Mouse (Mus musculus) adrenal gland, adult 18-20 months (tissue): ENCODE data around the gene Pced1b. TPM values are rescaled to one million over a fixed set of nuclear protein-coding genes. Genes with fewer than 3 reads are reported as not detected.

Experiments used
- DNase-seq, 2 experiments: peaks; one replicate each; pipeline ENCODE4 v3.0.0; 2021 to 2022; ENCODE audit warnings: low spot score in 2 of 2
- total RNA-seq, 2 experiments: library from RNA; stranded (reverse); gene quantifications; 1 replicate in 1 of 2; 2 replicates in 1 of 2; pipeline ENCODE4 v1.2.3; 2021

Gene Pced1b
- total RNA-seq, 2 experiments from 2014 or later, result 15.9 to 17.9 TPM

DNA sequence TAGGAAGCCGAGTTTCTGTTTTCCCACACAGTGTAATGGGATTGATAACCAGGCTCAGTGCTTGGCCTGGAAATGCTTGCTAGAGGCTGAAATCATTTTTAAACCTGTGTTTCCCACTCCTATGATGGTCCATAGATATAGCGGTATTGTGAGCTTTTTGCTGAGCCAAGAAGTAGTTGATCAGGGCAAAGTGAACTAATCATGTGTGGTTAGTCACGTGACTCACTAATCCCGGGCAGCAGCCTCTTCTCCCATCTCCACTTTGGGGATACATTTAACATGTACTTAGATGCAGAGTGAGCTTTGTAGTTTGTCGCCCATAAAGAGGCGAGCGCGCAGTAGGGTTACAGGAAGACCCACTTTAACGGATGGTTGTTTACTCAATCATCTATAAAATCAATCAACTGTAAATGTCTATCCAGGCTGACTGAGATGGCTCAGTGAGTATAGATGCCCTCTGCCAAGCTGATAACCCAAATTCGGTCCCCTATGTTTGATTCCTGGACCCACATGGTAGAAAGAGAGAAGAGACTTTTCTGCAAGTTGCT lies 38.8 kb downstream of the Pced1b start:
- DNase-seq, result no peak

DNA sequence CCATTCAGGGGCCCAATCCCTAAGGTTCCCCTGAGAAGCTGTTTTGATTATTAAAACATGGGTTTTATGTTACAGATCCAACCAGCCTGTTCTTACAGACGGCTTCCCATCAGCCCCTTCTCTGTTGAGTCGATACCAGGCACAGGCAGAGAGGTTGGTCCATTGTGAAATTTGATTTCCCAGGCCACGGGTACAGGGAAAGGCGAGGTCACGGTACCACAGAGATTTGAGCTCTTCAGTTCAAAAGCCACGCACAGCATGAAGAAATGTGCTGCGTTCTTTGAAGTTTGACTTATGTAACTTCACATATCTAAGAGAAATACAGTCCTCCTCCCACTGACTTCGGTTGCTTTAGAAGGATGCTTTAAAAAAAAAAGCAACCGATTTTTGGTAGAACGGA lies 39.8 kb downstream of the Pced1b start:
- no peak for DNase-seq

DNA sequence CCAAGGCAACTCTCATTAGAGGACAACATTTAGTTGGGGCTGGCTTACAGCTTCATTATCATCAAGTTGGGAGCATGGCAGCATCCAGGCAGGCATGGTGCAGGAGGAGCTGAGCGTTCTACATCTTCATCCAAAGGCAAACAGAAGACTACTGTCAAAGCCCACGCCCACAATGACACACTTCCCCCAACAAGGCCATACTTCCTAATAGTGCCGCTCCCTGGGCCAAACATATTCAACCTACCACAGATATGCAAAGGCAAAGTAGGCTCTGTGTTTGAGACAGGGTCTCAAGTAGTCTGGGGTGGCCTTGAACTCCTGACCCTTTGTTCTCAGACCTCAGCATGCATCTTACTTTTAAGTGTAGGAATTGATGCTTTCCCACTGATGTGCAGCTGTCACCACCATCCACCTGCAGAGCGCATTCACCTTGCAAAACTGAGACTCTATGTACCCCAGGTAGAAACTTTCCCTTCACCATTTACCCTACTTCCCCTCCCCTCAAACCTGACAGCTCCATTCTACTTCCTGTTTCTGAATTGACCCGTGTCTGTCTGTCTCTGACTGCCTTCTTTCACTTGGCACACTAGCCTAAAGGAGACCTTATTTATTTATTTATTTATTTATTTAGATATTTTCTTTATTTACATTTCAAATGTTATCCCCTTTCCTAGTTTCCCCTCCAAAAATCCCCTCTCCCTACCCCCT lies 40.7 kb downstream of the Pced1b start:
- no peak for DNase-seq

DNA sequence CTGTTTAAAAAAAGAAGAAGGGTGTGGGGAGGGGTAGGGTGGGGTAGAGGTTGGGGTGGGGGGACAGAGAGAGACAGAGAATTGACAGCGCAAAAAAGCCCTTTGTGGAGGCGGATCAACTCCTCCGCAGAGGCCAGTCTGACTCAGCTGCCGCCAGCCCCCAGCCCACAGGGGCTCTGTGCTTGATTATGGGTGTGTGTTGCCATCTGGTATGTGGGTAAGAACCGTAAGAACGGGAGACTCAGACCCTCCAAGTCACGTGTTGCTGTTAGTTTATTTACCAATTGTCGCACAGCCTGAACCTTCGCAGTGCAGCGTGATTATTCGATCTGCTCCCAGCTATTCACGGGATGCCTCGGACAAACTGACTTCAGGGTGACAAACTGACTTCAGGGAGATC lies 41.8 kb downstream of the Pced1b start:
- no peak for DNase-seq

DNA sequence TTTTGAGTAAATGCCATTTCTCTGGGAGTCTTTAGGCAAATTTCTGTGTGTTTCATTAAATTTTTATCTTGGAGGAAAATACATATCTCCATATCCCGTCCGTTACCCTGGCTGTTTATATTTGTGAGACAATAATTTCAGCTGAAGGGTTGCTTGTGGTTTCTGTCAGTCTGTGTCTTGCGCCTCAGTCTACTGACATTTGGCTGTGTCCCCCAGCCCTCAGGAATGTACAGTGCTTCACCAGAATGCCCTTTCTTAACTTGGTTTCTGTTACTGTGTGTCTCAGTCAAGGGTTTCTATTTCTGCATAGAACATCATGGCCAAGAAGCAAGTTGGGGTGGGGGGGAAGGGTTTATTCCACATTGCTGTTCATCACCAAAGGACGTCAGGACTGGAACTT lies 42.3 kb downstream of the Pced1b start:
- no peak for DNase-seq

DNA sequence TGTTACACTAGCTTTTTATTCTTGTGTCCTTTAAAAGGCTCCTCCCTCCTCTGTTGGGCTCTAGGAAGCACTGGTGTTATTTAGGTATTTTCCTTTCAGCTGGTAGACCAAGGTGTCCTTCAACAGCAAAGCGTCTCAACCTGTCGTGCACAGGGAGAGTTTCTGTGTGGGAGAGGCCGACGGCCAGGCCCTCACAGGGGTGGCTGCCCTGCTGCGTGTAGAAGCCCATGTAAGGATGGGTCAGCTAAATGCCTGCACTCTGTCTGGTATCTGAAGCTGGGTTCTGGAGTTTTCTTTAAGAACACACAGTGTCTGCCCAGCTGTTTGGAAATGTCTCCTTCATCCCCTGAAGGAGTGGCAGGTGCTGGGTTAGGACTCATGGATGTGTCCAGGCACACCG lies 43.4 kb downstream of the Pced1b start:
- no peak for DNase-seq

DNA sequence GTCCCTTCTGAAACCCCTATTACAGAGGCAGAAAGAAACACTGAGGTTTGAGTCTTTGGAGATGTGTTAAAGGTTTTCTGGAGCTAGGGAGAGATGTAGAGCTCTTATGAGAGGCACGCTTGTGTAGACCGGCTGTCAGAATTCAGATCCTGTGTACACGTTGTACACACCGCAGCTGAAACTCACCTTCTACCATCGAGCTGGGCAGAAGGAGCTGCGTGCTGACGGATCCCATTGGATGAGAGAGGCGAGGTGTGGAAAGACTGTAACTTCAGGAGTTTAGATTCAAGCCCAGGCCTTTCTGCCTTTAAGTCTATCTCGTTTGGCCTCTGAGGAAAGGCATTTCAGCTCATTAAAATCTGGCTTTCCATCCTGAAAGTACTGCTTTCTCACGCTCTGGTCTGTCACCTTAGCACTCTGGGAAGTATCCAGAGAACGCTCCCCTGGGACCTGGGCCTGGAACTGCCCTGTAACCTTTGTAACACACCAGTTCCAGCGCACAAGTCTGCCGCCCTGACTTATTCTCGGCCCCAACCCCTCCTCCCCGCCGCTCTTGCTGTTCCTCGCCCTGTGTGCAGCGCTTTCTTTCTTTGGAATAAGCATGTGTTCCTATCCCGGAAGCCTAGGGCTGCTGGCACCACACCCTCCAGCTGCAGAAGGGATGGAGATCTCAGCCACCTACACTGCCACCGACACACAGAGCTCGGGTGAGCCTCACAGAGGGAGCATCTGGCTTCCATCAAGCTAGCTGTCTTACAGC lies 44.6 kb downstream of the Pced1b start:
- DNase-seq, result peak in 1 of 2 experiments; percentile 34

DNA sequence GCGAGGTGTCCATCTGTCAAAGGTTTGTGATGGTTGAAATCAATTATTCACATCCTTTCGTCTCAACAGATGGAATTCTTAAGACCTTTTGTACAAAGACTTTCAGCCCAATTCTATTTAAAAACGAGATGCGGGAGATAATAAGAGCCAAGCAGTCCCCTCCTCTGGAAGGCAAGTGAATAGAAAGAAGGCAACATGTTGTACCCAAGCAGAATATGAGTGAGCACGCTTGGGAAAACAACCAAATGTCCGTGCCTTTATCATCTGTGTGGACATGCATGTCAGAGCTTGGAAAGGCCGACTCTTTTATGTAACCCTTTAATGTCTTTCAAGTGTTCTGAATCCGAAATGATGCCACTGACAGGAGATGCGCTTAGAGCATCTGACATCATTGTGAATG lies 61.0 kb downstream of the Pced1b start:
- DNase-seq, result no peak

DNA sequence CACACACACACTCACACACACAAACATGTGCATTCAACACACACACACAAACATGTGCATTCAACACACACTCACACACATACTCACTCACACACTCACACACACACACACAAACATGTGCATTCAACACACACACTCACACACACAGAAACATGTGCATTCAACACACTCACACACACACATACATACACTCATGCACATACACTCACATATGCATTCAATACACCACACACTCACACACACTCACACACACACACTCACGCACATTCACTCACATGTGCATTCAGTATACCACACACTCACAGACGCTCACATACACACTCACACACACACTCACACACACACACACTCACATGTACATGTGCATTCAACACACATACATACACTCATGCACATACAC lies 62.6 kb downstream of the Pced1b start:
- DNase-seq, result no peak

DNA sequence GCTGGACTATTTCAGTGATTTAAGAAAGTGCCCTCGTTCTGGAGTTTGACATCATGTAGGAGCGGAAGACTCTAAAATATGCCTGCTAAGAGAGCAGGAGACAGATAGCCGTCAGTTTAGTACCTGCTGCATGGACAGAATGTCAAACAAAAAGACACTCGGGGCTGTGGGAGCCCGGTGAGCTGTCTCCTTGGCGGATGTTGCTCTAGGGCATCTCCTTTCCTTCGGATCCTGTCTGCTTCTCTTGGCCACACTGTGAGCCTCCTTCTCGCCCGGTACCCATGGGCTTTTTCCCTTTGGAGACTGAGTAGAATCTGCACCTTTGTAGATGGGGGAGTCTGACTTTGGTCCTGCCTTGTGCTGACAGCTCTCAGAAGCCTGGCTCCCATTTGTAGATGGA lies 63.3 kb downstream of the Pced1b start:
- DNase-seq, result no peak

DNA sequence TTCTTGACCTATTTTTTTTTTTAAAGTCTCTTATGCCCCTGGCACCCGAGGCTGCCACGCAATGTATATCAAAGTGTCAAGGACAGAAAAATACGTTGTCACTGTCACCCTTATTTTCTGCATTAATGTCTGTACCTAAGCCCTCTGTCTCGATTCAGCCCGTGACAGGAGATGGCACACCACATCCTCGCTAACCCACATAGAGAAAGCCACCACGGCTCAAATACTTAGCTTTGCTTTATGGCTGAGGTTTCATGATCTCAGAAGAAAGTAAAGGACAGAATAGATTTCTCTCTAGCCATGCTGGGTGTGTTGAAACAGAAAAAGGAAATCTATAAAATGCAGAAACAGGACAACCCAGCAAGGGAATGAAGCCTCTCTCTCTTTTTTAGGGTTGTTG lies 64.3 kb downstream of the Pced1b start:
- no peak for DNase-seq

DNA sequence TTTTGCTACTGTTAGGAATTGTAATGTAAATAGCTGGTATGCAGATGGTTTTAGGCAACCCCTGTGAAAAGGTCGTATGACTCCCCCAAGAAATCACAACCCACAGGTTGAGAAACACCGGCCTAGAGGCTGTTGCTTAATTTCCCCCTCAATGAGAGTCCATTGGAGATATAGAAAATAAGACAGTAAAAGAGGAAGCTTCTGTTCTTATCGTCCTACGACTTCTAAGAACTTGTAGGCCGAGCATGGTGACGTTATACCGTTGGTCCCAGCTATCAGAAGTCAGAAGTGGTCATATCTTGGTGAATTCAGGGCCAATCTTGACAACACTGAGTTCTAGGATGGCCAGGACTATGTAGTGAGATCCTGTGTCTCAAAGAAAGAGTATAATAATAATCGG lies 65.0 kb downstream of the Pced1b start:
- DNase-seq, result no peak

DNA sequence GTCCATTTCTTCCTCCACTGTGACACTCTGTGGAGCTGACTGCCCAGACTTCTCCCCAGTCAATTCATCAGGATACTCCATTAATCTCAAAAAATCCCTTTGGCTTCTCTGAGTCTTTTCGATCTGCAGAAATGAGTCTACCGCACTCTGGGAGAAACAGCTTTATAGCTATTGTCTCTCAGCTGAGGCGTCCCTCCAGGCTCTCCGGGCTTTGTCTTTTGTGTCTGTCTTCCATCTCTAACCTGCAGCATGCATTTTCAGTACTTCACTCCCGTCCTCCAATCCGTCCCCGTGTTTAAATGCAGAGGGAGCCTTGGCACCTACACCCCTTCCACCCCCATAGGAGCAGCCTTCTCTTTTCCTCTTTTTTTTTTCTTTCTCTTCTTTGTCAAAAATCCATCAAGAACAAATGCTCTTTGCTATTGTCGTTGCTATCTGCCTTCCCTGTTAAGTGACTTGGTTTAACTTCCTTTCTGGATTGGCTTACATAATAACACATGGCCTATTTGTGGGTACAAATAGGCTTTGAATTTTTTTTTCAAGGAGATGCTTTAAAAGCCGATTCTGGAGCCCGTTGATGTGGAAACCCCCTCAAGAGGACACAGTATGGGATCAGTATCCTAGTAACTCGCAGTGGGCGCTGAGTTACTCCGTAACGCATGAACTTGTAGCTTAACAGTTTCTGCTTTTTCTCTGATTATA lies 68.0 kb downstream of the Pced1b start:
- no peak for DNase-seq

DNA sequence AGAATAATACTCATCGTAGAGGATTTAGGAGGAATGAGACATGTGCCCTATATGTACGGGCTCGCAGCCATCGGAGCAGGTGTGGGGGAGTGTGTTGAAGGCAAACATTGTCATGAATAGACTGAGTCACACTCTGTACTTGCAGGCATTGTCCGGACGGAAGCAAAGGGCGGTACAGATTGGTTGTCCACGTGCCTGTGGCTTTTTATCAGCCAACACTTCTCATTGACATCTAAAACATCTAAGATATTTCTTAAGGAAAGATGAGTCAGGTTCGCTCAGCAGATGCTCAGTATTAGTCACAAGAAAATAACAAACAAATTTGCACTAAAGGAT lies 68.5 kb downstream of the Pced1b start:
- no peak for DNase-seq

DNA sequence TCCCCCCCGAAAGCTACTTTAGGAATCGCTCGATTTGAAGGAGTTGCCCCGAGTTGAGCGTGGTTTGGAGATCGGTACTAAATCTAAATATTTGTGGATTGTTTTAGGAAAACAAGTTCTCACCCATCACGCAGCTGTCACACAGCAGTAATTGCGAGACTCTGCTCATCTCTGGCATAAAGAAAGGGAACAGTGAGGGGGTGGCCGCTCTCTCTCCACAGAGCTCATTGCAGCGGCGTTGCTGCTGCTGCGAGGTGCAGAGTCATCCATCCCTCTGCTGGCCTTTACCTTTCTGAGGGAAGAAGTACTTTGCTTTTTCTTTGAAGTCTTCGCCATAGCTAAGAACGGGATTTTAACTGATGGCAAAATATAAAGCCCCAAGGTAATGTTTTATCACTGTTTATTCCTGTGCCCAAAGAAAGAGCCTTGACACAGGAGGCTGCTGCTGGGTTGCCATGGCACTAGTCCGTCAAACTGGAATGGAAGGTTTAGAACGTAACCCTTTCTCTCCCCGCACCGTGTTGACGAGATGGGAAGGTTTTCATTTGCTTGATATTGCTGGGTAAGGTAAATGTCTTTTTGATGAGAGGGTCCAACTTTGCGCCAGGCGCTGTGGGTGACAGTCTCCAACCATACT lies 71.6 kb downstream of the Pced1b start:
- no peak for DNase-seq

DNA sequence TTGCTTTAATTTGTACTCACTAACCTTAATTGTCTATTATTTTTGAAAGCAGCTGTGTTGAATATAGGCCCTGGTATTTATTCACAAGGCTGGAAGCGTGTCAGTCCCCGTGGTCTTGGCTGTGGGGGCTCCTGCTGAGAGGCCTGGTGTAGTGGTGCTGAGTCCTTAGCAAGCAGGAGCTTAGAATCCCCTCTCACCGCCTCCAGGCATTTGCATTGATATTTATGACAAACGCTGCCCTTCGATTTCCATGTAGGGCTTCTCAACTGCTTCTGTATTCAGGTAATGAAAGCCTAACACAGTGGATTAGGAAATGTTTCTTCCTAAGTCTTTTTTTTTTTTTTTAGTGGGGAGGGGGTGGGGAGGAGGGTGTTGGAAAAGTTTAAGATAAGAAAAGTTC lies 75.9 kb downstream of the Pced1b start:
- DNase-seq, result no peak

DNA sequence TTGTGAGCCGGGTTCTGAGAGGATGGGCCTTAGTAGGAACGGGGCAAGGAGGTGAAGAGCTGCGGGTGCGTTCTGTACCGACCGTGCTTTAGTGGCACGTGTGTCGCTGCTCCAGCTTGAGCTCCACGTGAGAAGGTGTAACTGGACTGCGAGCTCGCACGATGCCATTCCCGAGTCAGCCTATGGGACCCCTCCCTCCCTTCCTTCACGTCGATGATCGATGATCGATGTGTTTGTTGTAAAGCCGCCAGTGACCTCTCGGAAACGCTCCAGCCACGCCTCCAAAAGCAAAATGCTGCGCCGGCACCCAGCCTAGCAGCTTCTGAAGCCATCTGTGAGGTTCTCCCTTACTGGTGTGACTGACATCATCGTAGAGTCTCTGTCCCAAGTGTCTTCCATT lies 76.6 kb downstream of the Pced1b start:
- DNase-seq, result no peak

DNA sequence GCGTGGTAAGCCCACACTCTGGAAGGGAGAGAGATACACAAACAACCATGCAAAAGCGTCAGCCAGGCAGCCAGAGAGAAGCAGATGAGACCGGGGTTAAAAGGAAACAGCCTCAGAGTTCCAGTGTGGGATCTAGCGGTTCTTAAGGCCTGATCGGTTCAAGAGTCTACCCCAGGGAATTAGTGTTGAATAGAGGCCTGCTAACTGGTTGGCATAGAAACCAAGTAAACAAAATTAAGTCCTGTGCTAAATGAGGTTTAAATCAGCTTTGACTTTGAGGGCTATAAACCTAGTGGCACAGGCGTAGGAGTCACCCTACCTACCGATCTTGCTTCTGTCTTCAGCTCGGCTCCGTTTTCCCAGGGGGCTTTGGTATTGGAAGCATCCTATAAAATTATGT lies 77.4 kb downstream of the Pced1b start:
- DNase-seq, result no peak

DNA sequence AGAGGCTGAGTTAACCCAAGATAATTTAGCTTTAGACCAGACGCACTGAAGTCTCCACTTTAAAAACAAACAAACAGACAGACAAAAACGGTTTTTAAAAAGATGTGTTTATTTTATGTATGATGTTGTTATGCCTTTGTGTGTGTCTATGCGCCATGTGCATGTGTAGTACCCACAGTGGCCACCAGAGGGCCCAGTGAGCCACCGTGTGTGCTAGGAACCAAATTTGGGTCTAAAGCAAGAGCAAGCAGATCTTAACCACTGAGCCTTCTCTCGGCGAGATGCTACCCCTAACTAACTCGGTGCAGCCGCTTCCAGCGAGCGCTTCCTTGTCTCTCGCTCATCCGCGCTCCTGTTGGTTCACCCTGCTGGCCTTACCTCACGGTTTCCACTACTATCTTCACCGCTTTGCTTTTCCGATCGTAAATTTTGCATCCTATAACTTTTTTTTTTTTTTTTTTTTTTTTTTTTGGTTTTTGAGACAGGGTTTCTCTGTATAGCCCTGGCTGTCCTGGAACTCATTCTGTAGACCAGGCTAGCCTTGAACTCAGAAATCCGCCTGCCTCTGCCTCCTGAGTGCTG lies 80.7 kb downstream of the Pced1b start:
- peak; percentile 29 to 53 for DNase-seq

DNA sequence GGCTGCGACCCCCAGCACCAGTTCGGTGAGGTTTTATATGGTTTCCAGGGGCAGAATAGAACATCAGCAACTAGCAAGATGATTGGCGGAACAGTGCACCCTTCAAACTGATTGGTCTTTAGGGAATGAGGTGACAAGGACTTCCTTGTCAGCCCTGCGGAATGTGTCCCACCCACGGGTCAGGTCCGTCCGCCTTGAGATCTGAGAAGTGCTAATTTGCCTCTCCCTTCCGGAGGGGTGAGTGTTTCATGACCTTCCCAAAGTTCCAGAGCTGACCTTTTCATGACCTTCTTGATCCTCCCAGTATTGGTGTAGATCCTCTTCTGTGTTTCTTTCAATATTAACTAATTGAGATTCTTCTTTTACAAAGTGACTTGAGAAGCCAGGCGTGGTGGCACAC lies 85.7 kb downstream of the Pced1b start:
- DNase-seq, result no peak

DNA sequence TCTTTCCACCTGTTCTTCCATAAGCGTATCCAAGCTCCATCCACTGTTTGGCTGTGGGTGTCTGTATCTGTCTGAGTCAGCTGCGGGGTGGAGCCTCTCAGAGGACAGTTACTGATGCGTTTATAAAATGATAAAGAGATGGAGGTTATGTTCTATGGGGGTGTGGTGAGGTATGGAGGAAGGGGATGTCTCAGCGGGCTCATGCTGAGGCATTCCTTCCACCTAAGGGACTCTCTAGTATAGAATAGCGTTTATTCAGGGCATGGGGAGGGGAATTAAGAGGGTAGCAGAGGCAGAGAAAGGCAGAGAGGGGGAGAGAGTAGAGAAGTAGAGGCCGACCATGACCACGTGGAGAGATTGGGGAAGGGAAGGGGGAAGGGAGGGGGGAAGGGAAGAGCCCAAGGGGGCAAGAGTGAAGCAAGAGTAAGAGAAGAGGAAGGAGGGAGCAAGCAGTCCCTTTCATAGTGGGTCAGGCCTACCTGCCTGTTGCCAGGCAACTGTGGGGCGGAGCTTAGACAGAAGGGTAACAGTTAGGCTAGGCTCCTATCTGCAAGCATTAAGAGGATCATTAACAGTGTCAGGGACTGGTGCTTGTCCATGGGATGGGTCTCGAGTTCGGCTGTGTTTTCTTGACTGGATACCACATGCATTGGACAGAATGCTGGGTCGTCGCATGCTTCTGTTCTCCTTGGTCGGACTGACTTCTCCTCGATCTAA lies 90.9 kb downstream of the Pced1b start:
- no peak for DNase-seq
